Mouse (Mus musculus): Measurements from ENCODE around the gene Ap2m1.

- TF ChIP-seq EP300 (IDR thresholded peaks at IDR 0.05) (no peak), CTCF (IDR thresholded peaks at IDR 0.05) (no peak)
Observed at GRCm38 (mm10) chr16:20540438-20540837, 5.2 kb downstream of the Ap2m1 start.

Data from lung, postnatal 0 days (tissue).